ENCODE assay signal across 11 mouse cellular contexts in the genomic region with DNA sequence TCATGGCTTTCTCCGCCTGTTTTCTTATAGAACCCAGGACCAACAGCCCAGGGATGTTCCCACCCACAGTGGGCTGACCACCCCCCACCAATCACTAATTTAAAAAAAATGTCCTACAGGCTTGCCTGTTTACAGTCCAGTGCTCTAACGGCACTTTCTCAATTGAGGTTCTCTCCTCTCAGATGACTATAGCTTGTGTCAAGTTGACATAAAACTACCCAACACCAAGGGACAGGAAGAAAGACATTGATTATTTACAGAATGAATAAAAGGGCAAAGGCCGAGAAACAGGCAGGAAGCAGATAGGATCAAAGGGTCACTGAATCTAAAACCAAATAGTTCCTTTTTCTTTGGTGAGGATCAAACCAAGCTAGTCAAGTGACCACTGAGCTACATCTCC. TPM values are rescaled to one million over a fixed set of nuclear protein-coding genes. Genes with fewer than 3 reads are reported as not detected.
DNase-seq lines count a peak whose midpoint lies in the region; ATAC-seq and TF ChIP-seq lines count a peak whose summit lies in the region.
"Had no signal": no experiment of that assay in that cellular context is flagged by ENCODE, and none has a peak within 500 bp of the region (broad histone marks: within the 10 kb centered on the region; RNA-seq: fewer than 3 reads in every experiment).

No protein-coding gene starts in this region.

- H3K4me3 ChIP-seq in hindbrain, embryonic 12.5 days, result no peak overlapping the region
- no peak overlapping the region for H3K4me3 ChIP-seq in hindbrain, postnatal 0 days (ENCODE audit: low read length)
- H3K4me3 ChIP-seq in embryonic facial prominence, embryonic 12.5 days, result no peak overlapping the region
- no peak overlapping the region for H3K4me3 ChIP-seq in embryonic facial prominence, embryonic 14.5 days (ENCODE audit: low read depth, low read length)
- H3K4me3 ChIP-seq in liver, embryonic 12.5 days, result no peak overlapping the region

- peak overlapping the region; percentile 72; the same call in 1 of the 2 replicates for H3K27ac ChIP-seq in hindbrain, embryonic 12.5 days
- H3K27ac ChIP-seq in hindbrain, postnatal 0 days, result no peak overlapping the region
- peak overlapping the region; percentile 69 for H3K27ac ChIP-seq in embryonic facial prominence, embryonic 12.5 days
- peak overlapping the region; percentile 86 for H3K27ac ChIP-seq in embryonic facial prominence, embryonic 14.5 days (replicated peaks; ENCODE audit: low read depth, low read length)
- peak overlapping the region; percentile 65; the same call in 1 of the 2 replicates for H3K27ac ChIP-seq in liver, embryonic 12.5 days
- H3K27ac ChIP-seq: macrophage had no signal

- H3K36me3 ChIP-seq in hindbrain, embryonic 12.5 days, result no peaks in the 10 kb centered on the region
- H3K36me3 ChIP-seq in hindbrain, postnatal 0 days (ENCODE audit: insufficient read depth, low read length), result no peaks in the 10 kb centered on the region
- no peaks in the 10 kb centered on the region for H3K36me3 ChIP-seq in embryonic facial prominence, embryonic 12.5 days
- H3K36me3 ChIP-seq in embryonic facial prominence, embryonic 14.5 days (ENCODE audit: control insufficient read depth, insufficient read depth, low read length), result no peaks in the 10 kb centered on the region
- no peaks in the 10 kb centered on the region for H3K36me3 ChIP-seq in liver, embryonic 12.5 days

- H3K9ac ChIP-seq in hindbrain, embryonic 12.5 days, result no peak overlapping the region
- H3K9ac ChIP-seq in hindbrain, postnatal 0 days (replicated peaks; ENCODE audit: low read length), result no peak overlapping the region
- no peak overlapping the region for H3K9ac ChIP-seq in embryonic facial prominence, embryonic 12.5 days
- H3K9ac ChIP-seq in embryonic facial prominence, embryonic 14.5 days (ENCODE audit: low read depth, low read length), result no peak overlapping the region
- no peak overlapping the region for H3K9ac ChIP-seq in liver, embryonic 12.5 days

- no peak for DNase-seq in hindbrain, postnatal 0 days (ENCODE audit: low spot score)
- DNase-seq in embryonic facial prominence, embryonic 14.5 days (ENCODE audit: low spot score), result no peak
- DNase-seq in adrenal gland, adult 8-10 months, result no peak
- DNase-seq in layer of hippocampus, postnatal 36 days, result no peak
- DNase-seq: adrenal gland, postnatal 10 days; kidney, postnatal 14 days had no signal

- WGBS in hindbrain, embryonic 12.5 days, result 44% methylated on average over 3 of the region's 3 CpGs
- WGBS in hindbrain, postnatal 0 days, result 65% methylated on average over 3 of the region's 3 CpGs
- WGBS in embryonic facial prominence, embryonic 12.5 days, result 29% methylated on average over 3 of the region's 3 CpGs
- 43% methylated on average over 3 of the region's 3 CpGs for WGBS in embryonic facial prominence, embryonic 14.5 days
- WGBS in liver, embryonic 12.5 days (ENCODE audit: insufficient replicate concordance), result 44% methylated on average over 3 of the region's 3 CpGs

- H3K4me1 ChIP-seq in hindbrain, embryonic 12.5 days, result peaks cover 20% of the 10 kb centered on the region
- H3K4me1 ChIP-seq in hindbrain, postnatal 0 days (ENCODE audit: insufficient read depth, low read length), result no peaks in the 10 kb centered on the region; the same call in 1 of the 2 replicates
- H3K4me1 ChIP-seq in embryonic facial prominence, embryonic 12.5 days, result peaks cover 42% of the 10 kb centered on the region
- peaks cover 41% of the 10 kb centered on the region for H3K4me1 ChIP-seq in embryonic facial prominence, embryonic 14.5 days (ENCODE audit: control insufficient read depth, insufficient read depth, low read length)
- H3K4me1 ChIP-seq in liver, embryonic 12.5 days, result peaks cover 17% of the 10 kb centered on the region

- no peaks in the 10 kb centered on the region for H3K27me3 ChIP-seq in hindbrain, embryonic 12.5 days
- no peaks in the 10 kb centered on the region for H3K27me3 ChIP-seq in hindbrain, postnatal 0 days (ENCODE audit: insufficient read depth, low read length)
- H3K27me3 ChIP-seq in embryonic facial prominence, embryonic 12.5 days, result no peaks in the 10 kb centered on the region
- no peaks in the 10 kb centered on the region for H3K27me3 ChIP-seq in embryonic facial prominence, embryonic 14.5 days (replicated peaks; ENCODE audit: control insufficient read depth, insufficient read depth, low read length)
- no peaks in the 10 kb centered on the region for H3K27me3 ChIP-seq in liver, embryonic 12.5 days (replicated peaks)

- no peaks in the 10 kb centered on the region for H3K9me3 ChIP-seq in hindbrain, embryonic 12.5 days (replicated peaks)
- no peaks in the 10 kb centered on the region for H3K9me3 ChIP-seq in hindbrain, postnatal 0 days (ENCODE audit: low read length)
- no peaks in the 10 kb centered on the region for H3K9me3 ChIP-seq in embryonic facial prominence, embryonic 12.5 days
- H3K9me3 ChIP-seq in embryonic facial prominence, embryonic 14.5 days (ENCODE audit: control insufficient read depth, low read length), result peaks cover 6% of the 10 kb centered on the region; the same call in 1 of the 2 replicates
- no peaks in the 10 kb centered on the region for H3K9me3 ChIP-seq in liver, embryonic 12.5 days (replicated peaks)

- ATAC-seq in hindbrain, embryonic 12.5 days (ENCODE audit: low FRiP score), result no peak
- ATAC-seq in hindbrain, postnatal 0 days, result no peak
- no peak for ATAC-seq in embryonic facial prominence, embryonic 12.5 days (ENCODE audit: insufficient number of reproducible peaks, insufficient read depth, low FRiP score, low TSS enrichment)
- no peak for ATAC-seq in embryonic facial prominence, embryonic 14.5 days (ENCODE audit: low read depth)
- peak; percentile 51 for ATAC-seq in liver, embryonic 12.5 days
- ATAC-seq: hindbrain, embryonic 16.5 days had no signal

- no peak overlapping the region for H3K4me2 ChIP-seq in hindbrain, embryonic 12.5 days (replicated peaks)
- no peak overlapping the region for H3K4me2 ChIP-seq in hindbrain, postnatal 0 days (ENCODE audit: low read depth, low read length)
- no peak overlapping the region for H3K4me2 ChIP-seq in embryonic facial prominence, embryonic 12.5 days (replicated peaks)
- no peak overlapping the region for H3K4me2 ChIP-seq in embryonic facial prominence, embryonic 14.5 days (ENCODE audit: low read depth, low read length)
- no peak overlapping the region for H3K4me2 ChIP-seq in liver, embryonic 12.5 days

- no peak for TF ChIP-seq CTCF in hindbrain, postnatal 0 days (IDR thresholded peaks at IDR 0.05; ENCODE audit: low read depth)

RNA-seq across cellular contexts. Expression of gene Tlr1, which starts 54.1 kb away (rescaled TPM):
- 0.53 and 0.62 TPM in 2 replicates for polyA plus RNA-seq in hindbrain, embryonic 12.5 days (2016; fragmentation: Nextera tagmentation; extraction: Ambion mirVana)
- total RNA-seq in hindbrain, postnatal 0 days (2014; rRNA removed), result 0.10 and 0.75 TPM in 2 replicates
- 0.24 and 0.35 TPM in 2 replicates for polyA plus RNA-seq in hindbrain, postnatal 0 days (2015; fragmentation: Nextera tagmentation; extraction: Ambion mirVana)
- polyA plus RNA-seq in embryonic facial prominence, embryonic 12.5 days (2016; fragmentation: Nextera tagmentation; extraction: Ambion mirVana), result 0.29 and 0.59 TPM in 2 replicates
- 1.4 TPM in 2 replicates for polyA plus RNA-seq in embryonic facial prominence, embryonic 14.5 days (2014; fragmentation: Nextera tagmentation; extraction: Ambion mirVana)
- polyA plus RNA-seq in liver, embryonic 12.5 days (2016; fragmentation: Nextera tagmentation; extraction: Ambion mirVana), result 0.96 and 1.0 TPM in 2 replicates
- 1 to 10 TPM in 3 of 4 experiments, under 1 TPM in 1; 0.90 to 4.5 (median 2.7) TPM for total RNA-seq in adrenal gland, adult 8-10 months (2022)
- under 1 TPM; 0.20 to 0.78 TPM for total RNA-seq in layer of hippocampus, postnatal 36 days (2021)
